In genomic region chr16:94472515-94472951, GRCm38 (mm10) we compare ENCODE assay signal across 8 mouse cellular contexts. TPM values are rescaled to one million over a fixed set of nuclear protein-coding genes. Genes with fewer than 3 reads are reported as not detected.
DNase-seq lines count a peak whose midpoint lies in the region; ATAC-seq and TF ChIP-seq lines count a peak whose summit lies in the region.

No protein-coding gene starts in this region.

- H3K27ac ChIP-seq in heart, embryonic 10.5 days, result no peak overlapping the region
- peak overlapping the region; percentile 19; the same call in 1 of the 2 replicates for H3K27ac ChIP-seq in cerebellum, adult 2 months (ENCODE audit: insufficient read depth, low read length)
- peak overlapping the region; percentile 91 for H3K27ac ChIP-seq in gastrocnemius, adult 2 months
- no peak overlapping the region for H3K27ac ChIP-seq in lung, embryonic 16.5 days (ENCODE audit: low read length)

- intact Hi-C loops in gastrocnemius, adult 2 months (cut with DNase I), result loop anchor here (2.0 to 5.0 kb wide), 3 partner anchors 50 to 240 kb away; no protein-coding TSS in a partner anchor

- no peak overlapping the region for H3K4me3 ChIP-seq in heart, embryonic 10.5 days
- H3K4me3 ChIP-seq in cerebellum, adult 2 months (replicated peaks; ENCODE audit: insufficient read depth, low read depth, low read length), result no peak overlapping the region
- H3K4me3 ChIP-seq in gastrocnemius, adult 2 months, result peak overlapping the region; percentile 65
- H3K4me3 ChIP-seq in lung, embryonic 16.5 days (ENCODE audit: low read length), result no peak overlapping the region

- no peak overlapping the region for H3K4me2 ChIP-seq in lung, embryonic 16.5 days (ENCODE audit: low read depth, low read length)

- peak; percentile 74 to 86 for DNase-seq in heart, adult 18-20 months
- DNase-seq in heart, embryonic 10.5 days (ENCODE audit: low spot score), result no peak
- DNase-seq in cerebellum, adult 2 months, result peak; percentile 65 to 78
- DNase-seq in gastrocnemius, adult 2 months, result peak; percentile 85
- DNase-seq in kidney, postnatal 36 days, result peak; percentile 12 to 32
- peak; percentile 68 for DNase-seq in right cerebral cortex, postnatal 4 days
- no peak for DNase-seq in thymus, postnatal 10 days (ENCODE audit: low spot score in 2 of 2)

- 70% methylated on average over 8 of the region's 8 CpGs for WGBS in heart, embryonic 10.5 days
- 5% methylated on average over 8 of the region's 8 CpGs for WGBS in cerebellum, adult 2 months
- WGBS in lung, embryonic 16.5 days, result 61% methylated on average over 8 of the region's 8 CpGs

- peaks cover 57% of the 10 kb centered on the region for H3K36me3 ChIP-seq in heart, embryonic 10.5 days
- peaks cover 20% of the 10 kb centered on the region for H3K36me3 ChIP-seq in lung, embryonic 16.5 days (ENCODE audit: control insufficient read depth, insufficient read depth, low read length)

- ATAC-seq in lung, embryonic 16.5 days (ENCODE audit: low read depth), result peak; percentile 26; the same call in 1 of the 2 replicates

- H3K4me1 ChIP-seq in heart, embryonic 10.5 days, result no peaks in the 10 kb centered on the region
- peaks cover 19% of the 10 kb centered on the region for H3K4me1 ChIP-seq in cerebellum, adult 2 months (ENCODE audit: control insufficient read depth, insufficient read depth, low read length)
- H3K4me1 ChIP-seq in lung, embryonic 16.5 days (replicated peaks; ENCODE audit: control insufficient read depth, insufficient read depth, low read length), result no peaks in the 10 kb centered on the region

- H3K27me3 ChIP-seq in heart, embryonic 10.5 days (ENCODE audit: insufficient read depth, poor library complexity, severe bottlenecking), result no peaks in the 10 kb centered on the region
- H3K27me3 ChIP-seq in cerebellum, adult 2 months (ENCODE audit: control insufficient read depth, insufficient read depth, low read length), result no peaks in the 10 kb centered on the region
- no peaks in the 10 kb centered on the region for H3K27me3 ChIP-seq in lung, embryonic 16.5 days (ENCODE audit: control insufficient read depth, insufficient read depth, low read depth, low read length)

- H3K9me3 ChIP-seq in heart, embryonic 10.5 days, result no peaks in the 10 kb centered on the region
- H3K9me3 ChIP-seq in lung, embryonic 16.5 days (ENCODE audit: control insufficient read depth, low read length), result no peaks in the 10 kb centered on the region

- no peak for TF ChIP-seq CTCF in cerebellum, adult 2 months (IDR thresholded peaks at IDR 0.05; ENCODE audit: borderline replicate concordance, insufficient read depth, low read depth, low read length)
- TF ChIP-seq CTCF in gastrocnemius, adult 2 months (IDR thresholded peaks at IDR 0.05), result no peak

- no peak overlapping the region for H3K9ac ChIP-seq in lung, embryonic 16.5 days (ENCODE audit: low read length)

- no peak for TF ChIP-seq POLR2A in cerebellum, adult 2 months (IDR thresholded peaks at IDR 0.05; ENCODE audit: borderline replicate concordance, insufficient read depth, low read length)

RNA-seq across cellular contexts. Expression of gene Vps26c, which starts 54.1 kb away (rescaled TPM):
- total RNA-seq in heart, adult 18-20 months (2021), result 10 to 100 TPM; 20.7 to 21.7 TPM
- 60.0 and 61.4 TPM in 2 replicates for polyA plus RNA-seq in heart, embryonic 10.5 days (2016; fragmentation: Nextera tagmentation; extraction: Ambion mirVana)
- polyA plus RNA-seq in cerebellum, adult 2 months (2012; rRNA removed), result 54.8 and 57.8 TPM in 2 replicates
- total RNA-seq in gastrocnemius, adult 2 months (2021), result 10 to 100 TPM in 1 of 2 experiments, 1 to 10 TPM in 1; 8.2 to 10.4 TPM
- 57.8 and 68.0 TPM in 2 replicates for polyA plus RNA-seq in lung, embryonic 16.5 days (2015; fragmentation: Nextera tagmentation; extraction: Ambion mirVana)

Comparison
In these comparisons a context has a peak if more than half of its experiments do, and no peak if none do; other contexts are left out.
1. DNase-seq: peak in heart, adult 18-20 months (2 of 2), cerebellum, adult 2 months (2 of 2), gastrocnemius, adult 2 months (single experiment), kidney, postnatal 36 days (2 of 2) and right cerebral cortex, postnatal 4 days (single experiment); none in heart, embryonic 10.5 days (single experiment) and thymus, postnatal 10 days (0 of 2).
2. H3K27ac ChIP-seq: peak in cerebellum, adult 2 months (single experiment) and gastrocnemius, adult 2 months (single experiment); none in heart, embryonic 10.5 days (single experiment) and lung, embryonic 16.5 days (single experiment).